Mouse (Mus musculus) cerebellum, adult 2 months (tissue): ENCODE results near the gene Isoc2a. TPM values are rescaled to one million over a fixed set of nuclear protein-coding genes. Genes with fewer than 3 reads are reported as not detected.

Experiments
- DNase-seq, 2 experiments: peaks; one replicate each; pipeline ENCODE4 v3.0.0; 2021
- H3K27ac ChIP-seq: fragments of 200-500 bp; 2 replicates; pipeline ENCODE4 v1.5.1; 2012; ENCODE audit warnings: low read length, control low read depth, inconsistent platforms; ENCODE audit not compliant: insufficient read depth
- H3K27me3 ChIP-seq: fragments of 200-500 bp; 2 replicates; pipeline ENCODE4 v1.6.1; 2012; ENCODE audit warnings: inconsistent platforms, mild to moderate bottlenecking, low read length, moderate library complexity; ENCODE audit not compliant: control insufficient read depth, insufficient read depth
- H3K4me1 ChIP-seq: fragments of 200-500 bp; 2 replicates; pipeline ENCODE4 v1.6.1; 2011; ENCODE audit warnings: low read length; ENCODE audit not compliant: control insufficient read depth, insufficient read depth
- H3K4me3 ChIP-seq: fragments of 200-500 bp; replicated peaks from 2 replicates; pipeline ENCODE3; 2011; ENCODE audit warnings: mild to moderate bottlenecking, low read depth, low read length, control low read depth; ENCODE audit not compliant: insufficient read depth
- CTCF ChIP-seq: fragments of 200-500 bp; IDR thresholded peaks from 2 replicates; pipeline ENCODE4 v1.5.1; 2011; ENCODE audit warnings: low read depth, mild to moderate bottlenecking, control low read depth, low read length, moderate library complexity, borderline replicate concordance; ENCODE audit not compliant: insufficient read depth
- POLR2A ChIP-seq: fragments of 200-500 bp; IDR thresholded peaks from 2 replicates; pipeline ENCODE4 v1.6.1; 2011; ENCODE audit warnings: low read length, control low read depth, borderline replicate concordance; ENCODE audit not compliant: insufficient read depth
- WGBS: fragments of 180-500 bp; shearing (Covaris S2); methylation state at CpG from one replicate; pipeline ENCODE4 v1.1.7; 2018; 5-methylcytosine and 5-hydroxymethylcytosine counted together
- polyA plus RNA-seq: library from polyadenylated mRNA; depleted of rRNA; stranded (reverse); fragments of >200 nt; gene quantifications from 2 replicates; pipeline ENCODE4 v1.2.3, GENCODE M21; 2012; rRNA removed

Gene Isoc2a
- polyA plus RNA-seq, 1 experiment: 17.7 TPM

GRCm38 (mm10) chr7:4940068-4940479 is 63.1 kb downstream of the Isoc2a start:
- no peaks in the 10 kb centered on the region for H3K4me1 ChIP-seq
- 14% methylated on average over 9 of the region's 9 CpGs for WGBS
- peak; percentile 70 to 83 for DNase-seq
- TF ChIP-seq CTCF (peak; percentile 78), POLR2A (no peak)
- H3K27ac ChIP-seq: no peak overlapping the region
- no peaks in the 10 kb centered on the region for H3K27me3 ChIP-seq
- no peak overlapping the region for H3K4me3 ChIP-seq

- WGBS: 53% methylated on average over 5 of the region's 5 CpGs
- no peak for DNase-seq
- Histone ChIP-seq H3K27ac (no peak overlapping the region), H3K4me3 (no peak overlapping the region), H3K4me1 (no peaks in the 10 kb centered on the region), H3K27me3 (no peaks in the 10 kb centered on the region)
- TF ChIP-seq CTCF (no peak), POLR2A (no peak)
These were observed 65.7 kb downstream of the Isoc2a start for GRCm38 (mm10) chr7:4942673-4943072.

GRCm38 (mm10) chr7:4943223-4943815 is 66.4 kb downstream of the Isoc2a start:
- Histone ChIP-seq H3K4me3 (peak overlapping the region; percentile 89), H3K27ac (peak overlapping the region; percentile 79), H3K4me1 (no peaks in the 10 kb centered on the region), H3K27me3 (no peaks in the 10 kb centered on the region)
- peak; percentile 94 to 98 for DNase-seq
- WGBS: 6% methylated on average over 15 of the region's 15 CpGs
- TF ChIP-seq CTCF (peak; percentile 94), POLR2A (peak; percentile 66; the same call in 1 of the 2 replicates)

Other genes starting within 250 kb of the Isoc2a start
- gene Tmem86b, start 245.7 kb upstream of the Isoc2a start, polyA plus RNA-seq: 45.2 and 47.9 TPM in 2 replicates
- 130 and 136 TPM in 2 replicates for gene Ppp6r1, start 218.1 kb upstream of the Isoc2a start, polyA plus RNA-seq
- 94.5 and 96.8 TPM in 2 replicates for gene Hspbp1, start 192.1 kb upstream of the Isoc2a start, polyA plus RNA-seq
- 177 and 182 TPM in 2 replicates for gene Brsk1, start 186.5 kb upstream of the Isoc2a start, polyA plus RNA-seq
- gene Tmem150b, start 151.9 kb upstream of the Isoc2a start, polyA plus RNA-seq: not detected in 2 replicates
- gene Kmt5c, start 137.0 kb upstream of the Isoc2a start, polyA plus RNA-seq: 81.5 and 89.6 TPM in 2 replicates
- 41.9 and 44.4 TPM in 2 replicates for gene Cox6b2, start 124.1 kb upstream of the Isoc2a start, polyA plus RNA-seq
- gene Fam71e2, start 105.9 kb upstream of the Isoc2a start, polyA plus RNA-seq: not detected in 2 replicates
- 1.2 TPM in 2 replicates for gene Il11, start 94.3 kb upstream of the Isoc2a start, polyA plus RNA-seq
- not detected in 2 replicates for gene Tmem190, start 94.2 kb upstream of the Isoc2a start, polyA plus RNA-seq
- 13.2 and 15.6 TPM in 2 replicates for gene Tmem238, start 87.5 kb upstream of the Isoc2a start, polyA plus RNA-seq
- 268 and 296 TPM in 2 replicates for gene Rpl28, start 84.3 kb upstream of the Isoc2a start, polyA plus RNA-seq
- 179 and 211 TPM in 2 replicates for gene Ube2s, start 64.6 kb upstream of the Isoc2a start, polyA plus RNA-seq
- gene Shisa7, start 32.5 kb upstream of the Isoc2a start, polyA plus RNA-seq: 21.0 and 22.7 TPM in 2 replicates
- gene Isoc2b, start 6.9 kb upstream of the Isoc2a start, polyA plus RNA-seq: 11.1 and 13.6 TPM in 2 replicates
- gene Gm36210, start 29.4 kb downstream of the Isoc2a start, polyA plus RNA-seq: 0.59 and 0.61 TPM in 2 replicates
- 9.8 and 10.4 TPM in 2 replicates for gene Zfp628, start 38.1 kb downstream of the Isoc2a start, polyA plus RNA-seq
- 33.5 and 37.5 TPM in 2 replicates for gene Nat14, start 44.9 kb downstream of the Isoc2a start, polyA plus RNA-seq
- 1.9 TPM in 2 replicates for gene Ssc5d, start 48.6 kb downstream of the Isoc2a start, polyA plus RNA-seq
- gene Sbk2, start 87.3 kb downstream of the Isoc2a start, polyA plus RNA-seq: 0.15 and 0.38 TPM in 2 replicates
- gene Sbk3, start 94.0 kb downstream of the Isoc2a start, polyA plus RNA-seq: 2.6 TPM in 2 replicates
- 64.8 and 65.2 TPM in 2 replicates for gene Zfp579, start 119.0 kb downstream of the Isoc2a start, polyA plus RNA-seq
- 14.4 and 14.9 TPM in 2 replicates for gene Zfp524, start 137.3 kb downstream of the Isoc2a start, polyA plus RNA-seq
- gene Fiz1, start 137.5 kb downstream of the Isoc2a start, polyA plus RNA-seq: 28.2 and 29.8 TPM in 2 replicates
- gene Gm44973, start 138.3 kb downstream of the Isoc2a start, polyA plus RNA-seq: not detected in 2 replicates
- 30.3 and 33.3 TPM in 2 replicates for gene Zfp865, start 143.2 kb downstream of the Isoc2a start, polyA plus RNA-seq
- gene Ccdc106, start 143.4 kb downstream of the Isoc2a start, polyA plus RNA-seq: 42.4 and 46.7 TPM in 2 replicates
- gene 4632433K11Rik, start 157.0 kb downstream of the Isoc2a start, polyA plus RNA-seq: not detected in 2 replicates
- 8.4 and 9.6 TPM in 2 replicates for gene Zfp784, start 161.3 kb downstream of the Isoc2a start, polyA plus RNA-seq
- 29.7 and 34.3 TPM in 2 replicates for gene Zfp580, start 174.4 kb downstream of the Isoc2a start, polyA plus RNA-seq
- gene U2af2, start 185.0 kb downstream of the Isoc2a start, polyA plus RNA-seq: 196 and 211 TPM in 2 replicates
- 246 and 251 TPM in 2 replicates for gene Epn1, start 203.1 kb downstream of the Isoc2a start, polyA plus RNA-seq
- gene Rfpl4, start 239.8 kb downstream of the Isoc2a start, polyA plus RNA-seq: not detected in 2 replicates
- 0.34 and 0.60 TPM in 2 replicates for gene Rasl2-9, start 248.8 kb downstream of the Isoc2a start, polyA plus RNA-seq